Mouse (Mus musculus): ENCODE data around the gene Kcnq5. TPM values are rescaled to one million over a fixed set of nuclear protein-coding genes. Genes with fewer than 3 reads are reported as not detected.

Kcnq5 gene
- polyA plus RNA-seq (2017; shearing (Covaris generic)), result 3.3 TPM

DNA sequence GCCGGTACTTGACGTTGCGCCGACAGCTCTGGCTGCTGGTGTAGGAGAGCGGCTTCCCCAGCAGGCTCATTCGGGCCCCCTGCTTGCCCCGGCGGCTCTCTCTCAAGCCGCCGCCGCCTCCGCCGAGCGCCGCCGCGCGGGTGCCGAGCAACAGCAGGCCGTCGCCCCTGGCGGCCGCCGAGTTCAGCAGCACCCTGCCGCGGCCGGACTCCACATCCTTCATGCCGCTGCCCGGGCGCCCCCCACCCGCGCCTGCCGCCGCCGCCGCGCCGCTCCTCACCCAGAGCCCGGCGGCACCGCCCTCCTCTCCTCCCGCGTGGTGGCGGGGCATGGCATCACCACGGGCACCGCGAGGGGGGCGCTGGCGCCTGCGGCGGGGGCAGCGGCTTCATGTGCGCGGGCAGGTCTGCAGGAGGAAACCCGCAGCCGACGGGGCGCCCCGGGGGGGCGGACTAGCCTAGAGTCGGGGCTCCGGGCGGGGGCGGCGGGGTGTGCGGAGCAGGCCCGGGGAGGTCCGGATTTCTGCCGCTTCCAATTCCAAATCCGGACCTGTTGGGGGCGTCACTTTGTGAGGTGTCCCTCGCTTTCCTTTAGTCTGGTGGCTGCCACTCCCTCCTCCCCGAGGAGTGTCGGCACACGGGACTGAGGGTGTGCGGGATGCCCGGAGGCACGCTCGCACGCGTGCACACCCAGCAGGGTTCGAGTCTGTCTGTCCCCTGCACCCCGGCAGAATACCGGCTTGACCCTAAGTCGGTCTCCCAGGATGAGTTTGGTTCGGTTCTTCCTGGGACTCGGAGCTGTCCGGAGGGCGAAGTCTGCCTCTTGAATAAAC lies at the start of gene Kcnq5:
Gene Kcnq5, minus strand, starts transcription at position 692 of the 832 bp plus-strand sequence.

DNA sequence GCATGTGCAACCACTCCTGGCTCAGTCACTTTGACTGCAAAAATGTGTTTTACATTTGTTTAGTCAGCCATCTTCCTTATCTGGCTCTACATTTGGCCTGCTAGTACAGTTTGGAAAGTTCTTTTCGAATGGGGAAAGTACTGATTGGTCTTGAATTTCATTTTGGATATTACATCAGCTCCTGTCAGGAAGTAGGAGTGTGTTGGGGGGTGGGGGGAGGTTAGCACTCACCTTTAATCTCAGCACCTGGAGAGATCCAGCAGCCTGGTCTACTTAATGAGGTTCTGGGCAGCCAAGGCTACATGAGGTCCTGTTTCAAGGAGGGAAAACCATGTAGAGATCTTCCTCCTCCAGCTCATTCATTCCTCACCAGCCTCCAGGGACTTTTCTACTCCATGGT lies 578.5 kb downstream of the Kcnq5 start, which contains the start of gene Khdc1b:
Gene Khdc1b, plus strand, starts transcription at position 301 of the 400 bp plus-strand sequence.

DNA sequence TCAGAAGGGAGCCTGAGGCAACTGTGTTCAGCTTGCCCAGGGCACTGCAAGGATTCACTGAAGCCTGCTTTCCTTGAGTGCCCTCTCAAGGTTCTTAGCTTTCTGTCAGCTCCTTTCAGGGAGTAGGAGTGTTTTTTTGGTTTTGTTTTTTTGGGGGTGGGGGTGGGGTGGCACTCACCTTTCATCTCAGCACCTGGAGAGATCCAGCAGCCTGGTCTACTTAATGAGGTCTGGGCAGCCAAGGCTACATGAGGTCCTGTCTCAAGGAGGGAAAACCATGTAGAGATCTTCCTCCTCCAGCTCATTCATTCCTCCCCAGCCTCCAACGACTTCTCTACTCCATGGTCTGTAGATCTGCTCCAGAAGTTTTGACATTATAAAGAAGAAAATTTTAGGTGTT lies 593.7 kb downstream of the Kcnq5 start, which contains the start of gene Khdc1c:
Gene Khdc1c, plus strand, starts transcription at position 301 of the 400 bp plus-strand sequence.

DNA sequence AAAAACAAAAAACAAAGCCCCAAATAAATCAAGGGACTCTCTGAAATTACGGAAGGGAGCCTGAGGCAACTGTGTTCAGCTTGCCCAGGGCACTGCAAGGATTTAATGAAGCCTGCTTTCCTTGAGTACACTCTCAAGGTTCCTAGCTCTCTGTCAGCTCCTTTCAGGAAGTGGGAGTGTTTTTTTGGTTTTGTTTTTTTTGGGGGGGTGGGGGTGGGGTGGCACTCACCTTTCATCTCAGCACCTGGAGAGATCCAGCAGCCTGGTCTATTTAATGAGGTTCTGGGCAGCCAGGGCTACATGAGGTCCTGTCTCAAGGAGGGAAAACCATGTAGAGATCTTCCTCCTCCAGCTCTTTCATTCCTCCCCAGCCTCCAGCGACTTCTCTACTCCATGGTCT lies 612.4 kb downstream of the Kcnq5 start, which contains the start of gene Khdc1a:
Gene Khdc1a, plus strand, starts transcription at position 301 of the 400 bp plus-strand sequence.

